Mouse (Mus musculus) limb, embryonic 14.5 days (tissue): ENCODE results near the gene Mcu. TPM values are rescaled to one million over a fixed set of nuclear protein-coding genes. Genes with fewer than 3 reads are reported as not detected.

Experiments
- ATAC-seq: fragments of 200-750 bp; cut with Nextera tagmentation; 2 replicates; pipeline ENCODE4 v1.8.0; 2017; ENCODE audit warnings: low read depth, moderate number of reproducible peaks, moderate TSS enrichment; ENCODE audit not compliant: low FRiP score
- DNase-seq: peaks from one replicate; pipeline ENCODE4 v3.0.0-alpha.2; 2015; ENCODE audit warnings: low spot score
- H3K27ac ChIP-seq: fragments of 300-500 bp; sonication (generic); replicated peaks from 2 replicates; pipeline ENCODE4 v1.5.1; 2014; ENCODE audit warnings: low read depth, mild to moderate bottlenecking, low read length, moderate library complexity, mixed read lengths
- H3K27me3 ChIP-seq: fragments of 300-500 bp; sonication (generic); 2 replicates; pipeline ENCODE4 v1.6.1; 2014; ENCODE audit warnings: low read length, mixed read lengths; ENCODE audit not compliant: control insufficient read depth, insufficient read depth
- H3K36me3 ChIP-seq: fragments of 300-500 bp; sonication (generic); 2 replicates; pipeline ENCODE4 v1.6.1; 2014; ENCODE audit warnings: mild to moderate bottlenecking, low read length, moderate library complexity, mixed read lengths; ENCODE audit not compliant: control insufficient read depth, insufficient read depth
- H3K4me1 ChIP-seq: fragments of 300-500 bp; sonication (generic); 2 replicates; pipeline ENCODE4 v1.6.1; 2014; ENCODE audit warnings: antibody characterized with exemption, low read length, mixed read lengths; ENCODE audit not compliant: control insufficient read depth, insufficient read depth
- H3K4me2 ChIP-seq: fragments of 300-500 bp; sonication (generic); replicated peaks from 2 replicates; pipeline ENCODE4 v1.6.1; 2014; ENCODE audit warnings: low read depth, mild to moderate bottlenecking, low read length, moderate library complexity; ENCODE audit not compliant: severe bottlenecking
- H3K4me3 ChIP-seq: fragments of 300-500 bp; sonication (generic); replicated peaks from 2 replicates; pipeline ENCODE4 v1.5.1; 2014; ENCODE audit warnings: low read length
- H3K9ac ChIP-seq: fragments of 300-500 bp; sonication (generic); 2 replicates; pipeline ENCODE4 v1.6.1; 2014; ENCODE audit warnings: mild to moderate bottlenecking, low read depth, low read length, moderate library complexity; ENCODE audit not compliant: severe bottlenecking
- H3K9me3 ChIP-seq: fragments of 300-500 bp; sonication (generic); 2 replicates; pipeline ENCODE4 v1.6.1; 2016; ENCODE audit warnings: low read length; ENCODE audit not compliant: control insufficient read depth
- POLR2A ChIP-seq: fragments of 200-500 bp; IDR thresholded peaks from 2 replicates; pipeline ENCODE4 v1.8.0; 2012; ENCODE audit warnings: inconsistent platforms, mild to moderate bottlenecking, moderate library complexity, borderline replicate concordance; ENCODE audit not compliant: insufficient read depth, insufficient read length; ENCODE audit errors: extremely low read depth
- WGBS: fragments of 180-500 bp; shearing (Covaris S2); extraction: QIAGEN DNeasy Blood & Tissue Kit; methylation state at CpG from one replicate; pipeline ENCODE4 v1.1.7; 2014; 5-methylcytosine and 5-hydroxymethylcytosine counted together
- polyA plus RNA-seq, 2 experiments: library from polyadenylated mRNA; depleted of rRNA in 1 of 2; stranded (reverse) in 1 of 2; unstranded in 1 of 2; fragments of >200 nt; fragmentation: Nextera tagmentation in 1 of 2; extraction: Ambion mirVana in 1 of 2; gene quantifications; 2 replicates each; pipeline versions ENCODE4 v1.2.1 to v1.2.3; 2012 to 2014

Mcu gene
- polyA plus RNA-seq, 2 experiments, result 34.5 to 54.2 TPM

DNA sequence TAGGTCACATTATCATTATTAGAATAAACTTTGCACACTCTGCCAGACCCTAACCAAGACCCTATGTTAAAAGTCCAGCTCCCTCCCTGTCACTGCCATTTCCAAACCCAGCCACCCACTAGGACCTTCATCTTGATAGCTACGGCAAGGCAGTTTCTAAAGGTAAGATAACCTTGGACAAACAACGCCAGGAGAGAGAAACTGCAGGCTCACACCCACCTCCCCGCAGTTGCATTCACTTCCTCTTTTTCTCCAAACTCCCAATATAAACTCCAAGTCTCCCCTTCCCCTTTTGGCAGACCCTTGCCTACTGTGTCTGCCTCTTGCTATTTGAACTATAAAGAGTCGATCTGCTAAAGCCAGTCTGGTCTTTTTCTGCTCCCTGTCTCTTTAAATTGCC, 28.7 kb upstream of the Mcu start:
- H3K4me1 ChIP-seq, result no peaks in the 10 kb centered on the region
- H3K9ac ChIP-seq, result no peak overlapping the region
- 72% methylated on average over 4 of the region's 4 CpGs for WGBS
- H3K4me2 ChIP-seq, result no peak overlapping the region
- DNase-seq (no peak), ATAC-seq (no peak)
- H3K9me3 ChIP-seq, result no peaks in the 10 kb centered on the region; the same call in 1 of the 2 replicates
- H3K36me3 ChIP-seq, result no peaks in the 10 kb centered on the region
- H3K27ac ChIP-seq, result no peak overlapping the region
- no peaks in the 10 kb centered on the region for H3K27me3 ChIP-seq
- no peak overlapping the region for H3K4me3 ChIP-seq
- TF ChIP-seq POLR2A, result no peak

DNA sequence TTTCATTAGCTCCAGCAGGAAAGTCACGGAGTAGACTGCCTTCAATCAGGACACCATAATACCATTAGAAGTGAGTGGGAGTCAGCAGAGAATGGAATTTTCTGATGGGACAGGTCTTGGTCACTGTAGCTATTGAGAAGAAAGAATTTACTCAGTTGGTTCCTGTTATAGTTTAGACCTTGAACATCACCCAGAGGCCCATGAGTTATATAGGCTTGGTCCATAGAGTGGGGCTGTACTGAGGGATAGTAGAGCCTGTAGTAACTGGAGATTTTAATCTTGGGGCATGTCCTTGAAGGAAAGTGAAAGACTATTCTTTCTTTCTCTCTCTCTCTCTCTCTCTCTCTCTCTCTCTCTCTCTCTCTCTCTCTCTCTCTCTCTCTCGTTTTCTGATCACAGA, 28.2 kb upstream of the Mcu start:
- no peak overlapping the region for H3K9ac ChIP-seq
- no peaks in the 10 kb centered on the region; the same call in 1 of the 2 replicates for H3K9me3 ChIP-seq
- no peak for ATAC-seq
- no peak for TF ChIP-seq POLR2A
- no peaks in the 10 kb centered on the region for H3K4me1 ChIP-seq
- no peak for DNase-seq
- no peaks in the 10 kb centered on the region for H3K36me3 ChIP-seq
- H3K4me2 ChIP-seq, result no peak overlapping the region
- 67% methylated on average over 2 of the region's 2 CpGs for WGBS
- H3K4me3 ChIP-seq, result no peak overlapping the region
- H3K27me3 ChIP-seq, result no peaks in the 10 kb centered on the region
- no peak overlapping the region for H3K27ac ChIP-seq

DNA sequence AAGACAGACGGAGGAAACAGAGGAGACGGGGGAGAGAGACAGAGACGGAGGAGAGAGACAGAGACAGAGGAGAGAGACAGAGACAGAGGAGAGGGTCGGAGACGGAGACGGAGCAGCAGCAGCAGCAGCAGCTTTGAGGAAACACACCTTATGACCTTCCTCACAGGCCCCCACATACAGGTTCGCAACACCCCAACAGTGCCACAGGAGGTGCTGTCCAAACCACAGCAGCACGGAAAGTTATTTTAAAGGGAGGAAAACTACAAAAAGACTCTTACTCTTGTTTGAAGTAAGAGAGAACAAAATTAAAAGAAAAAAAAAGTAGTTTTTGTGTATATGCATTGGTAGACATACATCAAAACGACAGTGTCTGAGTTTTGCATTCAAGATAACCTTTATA, 27.2 kb upstream of the Mcu start:
- Histone ChIP-seq H3K36me3 (no peaks in the 10 kb centered on the region), H3K27me3 (no peaks in the 10 kb centered on the region), H3K27ac (no peak overlapping the region), H3K4me1 (peaks cover 4% of the 10 kb centered on the region; the same call in 1 of the 2 replicates), H3K4me3 (no peak overlapping the region), H3K9ac (no peak overlapping the region), H3K9me3 (no peaks in the 10 kb centered on the region; the same call in 1 of the 2 replicates), H3K4me2 (no peak overlapping the region)
- no peak for TF ChIP-seq POLR2A
- DNase-seq, result no peak
- ATAC-seq, result no peak
- WGBS, result 83% methylated on average over 9 of the region's 9 CpGs

DNA sequence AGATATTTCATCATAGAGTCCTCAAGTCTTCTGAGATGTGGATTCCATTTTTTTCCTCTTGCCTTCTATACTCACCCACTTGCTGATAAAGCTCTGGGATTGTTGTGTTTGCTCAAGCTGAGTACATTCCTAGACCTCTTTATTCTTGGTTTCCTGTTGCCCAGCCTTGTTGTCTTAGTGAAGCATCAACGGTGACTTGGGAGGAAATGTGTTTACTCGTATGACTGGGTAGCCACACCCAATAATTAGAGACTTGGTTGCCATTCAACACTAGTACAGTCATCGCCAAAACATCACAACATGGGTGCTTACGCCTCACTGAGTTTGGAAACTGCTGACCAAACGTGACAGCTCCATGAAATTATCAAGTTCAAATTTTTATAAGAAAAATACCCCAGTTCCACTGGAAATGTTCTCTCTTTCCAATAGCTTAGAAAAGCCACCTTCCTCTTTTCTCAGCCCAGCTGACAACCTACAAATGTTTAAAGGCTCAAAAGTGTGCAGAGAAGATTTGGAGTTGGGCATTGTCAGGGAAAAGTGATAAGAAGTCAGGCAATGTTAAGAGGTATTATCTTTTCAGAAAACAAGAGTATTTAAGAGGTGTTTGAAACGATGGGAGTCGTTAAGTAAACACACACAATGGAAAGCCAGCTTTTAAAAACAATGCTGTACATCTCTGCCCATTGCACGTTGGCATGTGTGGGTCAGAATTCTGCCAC, 26.3 kb upstream of the Mcu start:
- Histone ChIP-seq H3K27ac (no peak overlapping the region), H3K9me3 (no peaks in the 10 kb centered on the region; the same call in 1 of the 2 replicates), H3K4me2 (no peak overlapping the region), H3K9ac (no peak overlapping the region), H3K4me3 (no peak overlapping the region), H3K4me1 (peaks cover 11% of the 10 kb centered on the region), H3K27me3 (no peaks in the 10 kb centered on the region), H3K36me3 (no peaks in the 10 kb centered on the region)
- DNase-seq (no peak), ATAC-seq (no peak)
- no peak for TF ChIP-seq POLR2A
- 77% methylated on average over 8 of the region's 8 CpGs for WGBS

DNA sequence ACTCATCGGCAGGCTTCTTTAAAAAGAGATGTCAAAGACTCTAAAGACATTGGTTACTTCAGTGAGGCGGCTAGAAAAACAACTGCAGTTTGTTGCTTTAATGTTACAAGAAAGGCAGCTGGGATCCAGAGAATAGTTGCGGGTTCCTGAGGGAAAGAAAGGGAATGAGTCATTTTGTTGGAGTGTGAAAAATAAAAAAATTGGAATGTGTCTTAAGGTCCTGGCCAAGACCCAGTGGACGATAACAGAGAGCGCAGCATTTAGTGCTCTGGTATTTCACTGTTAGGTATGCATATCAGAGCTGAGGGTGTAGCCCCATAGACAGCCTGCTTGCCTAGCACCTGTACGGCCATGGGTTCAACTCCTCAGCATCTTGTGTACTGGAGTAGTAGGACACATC, 22.1 kb upstream of the Mcu start:
- Histone ChIP-seq H3K36me3 (no peaks in the 10 kb centered on the region), H3K4me2 (no peak overlapping the region), H3K9me3 (no peaks in the 10 kb centered on the region), H3K9ac (no peak overlapping the region), H3K4me3 (no peak overlapping the region), H3K4me1 (peaks cover 24% of the 10 kb centered on the region), H3K27ac (0 out of 2 replicates have a peak overlapping the region, but pooled peaks have one; percentile 76), H3K27me3 (no peaks in the 10 kb centered on the region)
- no peak for TF ChIP-seq POLR2A
- DNase-seq (no peak), ATAC-seq (no peak)
- 63% methylated on average over 6 of the region's 6 CpGs for WGBS
